Mouse (Mus musculus) gastrocnemius, postnatal 4 days (tissue): ENCODE measurements around the gene Mpnd. TPM values are rescaled to one million over a fixed set of nuclear protein-coding genes. Genes with fewer than 3 reads are reported as not detected.
A peak's percentile ranks its signal among the peaks of the same experiment; 100 is the strongest.

Experiments used
- DNase-seq, 2 experiments: peaks; one replicate each; pipeline ENCODE4 v3.0.0; 2021 to 2022; ENCODE audit warnings: low spot score in 2 of 2, mixed read lengths in 2 of 2
- long read RNA-seq, 2 experiments: library from polyadenylated mRNA; stranded (forward); transcript quantifications; one replicate each; pipeline ENCODE4 v2.0.0; 2021
- total RNA-seq, 2 experiments: library from RNA; stranded (reverse); gene quantifications; 2 replicates each; pipeline ENCODE4 v1.2.3; 2021

The Mpnd gene
- total RNA-seq: 10 to 100 TPM; 32.7 to 44.3 TPM
- long read RNA-seq, experiment 1, transcript Mpnd-204 (13 exons, 1,701 nt): major isoform, 52 of 68 reads
- long read RNA-seq, experiment 1, partial matches to known transcripts: 12 of 68 reads
- long read RNA-seq, experiment 1, other reads (novel, unspliced or antisense): 4 of 68 reads
- long read RNA-seq, experiment 2, transcript Mpnd-204 (13 exons, 1,701 nt): major isoform, 50 of 69 reads
- long read RNA-seq, experiment 2, partial matches to known transcripts: 12 of 69 reads
- long read RNA-seq, experiment 2, other reads (novel, unspliced or antisense): 7 of 69 reads

- no peak for DNase-seq
Observed at GRCm38 (mm10) chr17:56005415-56006061, at the start of gene Mpnd, which contains the start of gene Stap2. Gene Mpnd (plus strand): TSS chr17:56005711. Gene Stap2 (minus strand): TSS chr17:56005584.

- peak; percentile 20 to 26 for DNase-seq
Observed at GRCm38 (mm10) chr17:55956129-55956528, 49.4 kb upstream of the Mpnd start.

- DNase-seq: peak; percentile 6 to 12
Observed at GRCm38 (mm10) chr17:55956591-55956990, 48.9 kb upstream of the Mpnd start.

- DNase-seq: peak; percentile 50 to 75
Observed at GRCm38 (mm10) chr17:55957168-55957567, 48.3 kb upstream of the Mpnd start.

GRCm38 (mm10) chr17:55957726-55958583 is 47.6 kb upstream of the Mpnd start:
- DNase-seq: peak in 1 of 2 experiments; percentile 15

GRCm38 (mm10) chr17:55958584-55958886 is 47.0 kb upstream of the Mpnd start:
- peak in 1 of 2 experiments; percentile 14 for DNase-seq

GRCm38 (mm10) chr17:55958918-55959728 is 46.4 kb upstream of the Mpnd start, which contains the start of gene Yju2:
Gene Yju2 (plus strand): TSS chr17:55959099.
- DNase-seq: peak; percentile 78 to 90

GRCm38 (mm10) chr17:55959946-55960740 is 45.4 kb upstream of the Mpnd start:
- peak in 1 of 2 experiments; percentile 16 for DNase-seq

- peak in 1 of 2 experiments; percentile 15 for DNase-seq
Observed at GRCm38 (mm10) chr17:55960791-55961190, 44.7 kb upstream of the Mpnd start.

- DNase-seq: peak; percentile 5 to 11
Observed at GRCm38 (mm10) chr17:55961631-55962030, 43.9 kb upstream of the Mpnd start.

GRCm38 (mm10) chr17:55963171-55963570 is 42.3 kb upstream of the Mpnd start:
- peak; percentile 7 to 14 for DNase-seq

- DNase-seq: peak in 1 of 2 experiments; percentile 13
Observed at GRCm38 (mm10) chr17:55964496-55964895, 41.0 kb upstream of the Mpnd start.

GRCm38 (mm10) chr17:55964996-55965395 is 40.5 kb upstream of the Mpnd start:
- peak in 1 of 2 experiments; percentile 12 for DNase-seq

GRCm38 (mm10) chr17:55967186-55967585 is 38.3 kb upstream of the Mpnd start:
- DNase-seq: no peak

GRCm38 (mm10) chr17:55968210-55968609 is 37.3 kb upstream of the Mpnd start:
- DNase-seq: no peak

- DNase-seq: no peak
Observed at GRCm38 (mm10) chr17:55969560-55969959, 36.0 kb upstream of the Mpnd start.

- peak in 1 of 2 experiments; percentile 44 for DNase-seq
Observed at GRCm38 (mm10) chr17:55969966-55970891, 35.3 kb upstream of the Mpnd start, which contains the start of gene Shd. Gene Shd (plus strand): TSS chr17:55970467.

GRCm38 (mm10) chr17:55971453-55971852 is 34.1 kb upstream of the Mpnd start:
- no peak for DNase-seq
